Mouse (Mus musculus) forebrain, embryonic 14.5 days (tissue): Measurements from ENCODE around the gene Pnpla2. TPM values are rescaled to one million over a fixed set of nuclear protein-coding genes. Genes with fewer than 3 reads are reported as not detected.
A peak's percentile ranks its signal among the peaks of the same experiment; 100 is the strongest.

Experiments
- ATAC-seq: fragments of 200-750 bp; cut with Nextera tagmentation; 2 replicates; pipeline ENCODE4 v1.8.0; 2017; ENCODE audit warnings: mild to moderate bottlenecking, moderate library complexity
- DNase-seq: peaks from one replicate; pipeline ENCODE4 v3.0.0-alpha.2; 2015; ENCODE audit warnings: low spot score
- H3K27ac ChIP-seq: fragments of 300-500 bp; sonication (generic); 2 replicates; pipeline ENCODE4 v1.5.1; 2014; ENCODE audit warnings: low read depth, mild to moderate bottlenecking, control low read depth, low read length, moderate library complexity
- H3K27me3 ChIP-seq: fragments of 300-500 bp; sonication (generic); replicated peaks from 2 replicates; pipeline ENCODE4 v1.6.1; 2014; ENCODE audit warnings: low read length, control low read depth, mixed read lengths; ENCODE audit not compliant: control insufficient read depth, insufficient read depth
- H3K36me3 ChIP-seq: fragments of 300-500 bp; sonication (generic); 2 replicates; pipeline ENCODE4 v1.6.1; 2014; ENCODE audit warnings: low read length, control low read depth; ENCODE audit not compliant: control insufficient read depth, insufficient read depth
- H3K4me1 ChIP-seq: fragments of 300-500 bp; sonication (generic); 2 replicates; pipeline ENCODE4 v1.6.1; 2014; ENCODE audit warnings: antibody characterized with exemption, low read length, control low read depth; ENCODE audit not compliant: control insufficient read depth, insufficient read depth
- H3K4me2 ChIP-seq: fragments of 300-500 bp; sonication (generic); 2 replicates; pipeline ENCODE4 v1.6.1; 2014; ENCODE audit warnings: mild to moderate bottlenecking, control low read depth, low read length
- H3K4me3 ChIP-seq: fragments of 300-500 bp; sonication (generic); 2 replicates; pipeline ENCODE4 v1.5.1; 2014; ENCODE audit warnings: low read depth, low read length, control low read depth
- H3K9ac ChIP-seq: fragments of 300-500 bp; sonication (generic); 2 replicates; pipeline ENCODE4 v1.6.1; 2014; ENCODE audit warnings: mild to moderate bottlenecking, low read length, control low read depth, moderate library complexity
- H3K9me3 ChIP-seq: fragments of 300-500 bp; sonication (generic); replicated peaks from 2 replicates; pipeline ENCODE4 v1.6.1; 2016; ENCODE audit warnings: low read length, control low read depth, mixed read lengths; ENCODE audit not compliant: control insufficient read depth
- WGBS: fragments of 180-500 bp; shearing (Covaris S2); extraction: QIAGEN DNeasy Blood & Tissue Kit; methylation state at CpG from one replicate; pipeline ENCODE4 v1.1.7; 2014; 5-methylcytosine and 5-hydroxymethylcytosine counted together
- polyA plus RNA-seq: library from polyadenylated mRNA; unstranded; fragments of >200 nt; fragmentation: Nextera tagmentation; extraction: Ambion mirVana; gene quantifications from 2 replicates; pipeline ENCODE4 v1.2.1, GENCODE M21; 2014

The Pnpla2 gene
- polyA plus RNA-seq, 1 experiment from 2014 or later, result 16.3 TPM

DNA sequence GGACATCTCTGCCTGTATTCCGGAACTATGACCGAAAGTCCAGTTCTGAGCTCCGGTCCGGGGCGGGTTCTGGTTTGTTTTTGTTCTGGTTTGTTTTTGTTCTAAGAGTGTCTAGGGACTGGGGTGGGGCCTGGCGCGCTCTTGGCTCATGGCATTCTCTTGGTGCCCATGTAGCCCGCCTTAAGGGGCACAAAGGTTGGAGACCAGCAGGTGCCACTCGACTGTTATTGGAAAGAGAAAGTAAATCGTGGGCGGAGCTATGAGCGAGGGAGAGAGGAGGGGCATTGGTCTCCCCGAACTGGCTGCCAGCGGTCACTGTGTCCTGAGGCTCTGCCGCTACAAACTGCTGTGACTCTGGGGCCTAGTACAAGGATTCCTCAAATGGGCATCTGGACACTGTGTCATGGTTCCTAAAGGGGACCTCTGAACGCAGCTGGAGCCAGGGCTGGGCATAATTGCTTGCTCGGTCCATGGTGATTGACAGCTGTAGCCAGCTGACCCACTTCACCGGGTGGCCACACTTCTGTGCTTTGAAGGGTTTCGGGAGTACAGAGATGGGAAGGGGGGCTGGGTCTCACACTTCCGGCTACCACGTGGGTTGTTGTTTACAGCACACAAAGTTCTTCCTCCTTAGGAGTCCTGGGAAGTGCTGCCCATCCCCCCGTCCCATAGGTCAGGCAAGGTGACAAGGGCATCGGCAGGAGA lies 764 bp downstream of the Pnpla2 start:
- H3K4me1 ChIP-seq, result peaks cover 8% of the 10 kb centered on the region; the same call in 1 of the 2 replicates
- H3K27me3 ChIP-seq, result peaks cover 7% of the 10 kb centered on the region
- H3K9ac ChIP-seq, result peak overlapping the region; percentile 70
- peak overlapping the region; percentile 82 for H3K4me2 ChIP-seq
- H3K4me3 ChIP-seq, result peak overlapping the region; percentile 55
- H3K9me3 ChIP-seq, result no peaks in the 10 kb centered on the region
- peak overlapping the region; percentile 40; the same call in 1 of the 2 replicates for H3K27ac ChIP-seq
- peak; percentile 30 for ATAC-seq
- DNase-seq, result peak; percentile 68
- peaks cover 35% of the 10 kb centered on the region for H3K36me3 ChIP-seq
- 3% methylated on average over 23 of the region's 23 CpGs for WGBS

DNA sequence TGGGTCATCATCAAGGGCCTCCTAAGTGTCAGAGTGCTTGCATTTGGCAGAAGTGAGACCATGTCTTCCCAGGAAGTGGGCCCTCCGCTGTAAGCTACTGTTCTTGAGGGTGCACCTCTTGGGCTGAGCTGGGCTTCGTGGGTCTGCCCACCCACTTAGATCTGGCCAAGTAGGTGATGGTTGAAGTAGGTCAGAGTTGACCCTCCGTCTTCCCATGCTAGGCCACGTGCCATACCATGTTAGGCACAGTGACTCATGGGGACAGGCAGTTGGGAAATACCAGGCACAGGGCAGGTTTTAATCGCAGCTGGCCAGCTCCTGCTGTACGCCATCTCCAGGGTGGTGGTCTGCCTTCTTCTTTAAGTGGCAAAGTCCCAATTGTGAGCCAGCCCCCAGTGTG lies 1.7 kb downstream of the Pnpla2 start:
- H3K36me3 ChIP-seq, result peaks cover 25% of the 10 kb centered on the region
- H3K4me2 ChIP-seq, result peak overlapping the region; percentile 82; the same call in 1 of the 2 replicates
- no peak overlapping the region for H3K27ac ChIP-seq
- no peak overlapping the region for H3K9ac ChIP-seq
- no peak for ATAC-seq
- H3K4me1 ChIP-seq, result peaks cover 12% of the 10 kb centered on the region; the same call in 1 of the 2 replicates
- 90% methylated on average over 6 of the region's 6 CpGs for WGBS
- H3K4me3 ChIP-seq, result no peak overlapping the region
- H3K9me3 ChIP-seq, result no peaks in the 10 kb centered on the region
- DNase-seq, result no peak
- H3K27me3 ChIP-seq, result peaks cover 16% of the 10 kb centered on the region

DNA sequence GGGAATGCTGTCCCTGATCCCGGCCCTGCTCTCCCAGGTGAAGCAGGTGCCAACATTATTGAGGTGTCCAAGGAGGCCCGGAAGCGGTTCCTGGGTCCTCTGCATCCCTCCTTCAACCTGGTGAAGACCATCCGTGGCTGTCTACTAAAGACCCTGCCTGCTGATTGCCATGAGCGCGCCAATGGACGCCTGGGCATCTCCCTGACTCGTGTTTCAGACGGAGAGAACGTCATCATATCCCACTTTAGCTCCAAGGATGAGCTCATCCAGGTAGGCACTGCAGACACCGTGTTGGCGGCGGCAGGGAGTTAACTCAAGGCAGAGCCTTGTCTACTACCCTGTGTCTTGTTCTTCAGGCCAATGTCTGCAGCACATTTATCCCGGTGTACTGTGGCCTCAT lies 2.2 kb downstream of the Pnpla2 start:
- H3K4me1 ChIP-seq, result peaks cover 12% of the 10 kb centered on the region; the same call in 1 of the 2 replicates
- WGBS, result 93% methylated on average over 14 of the region's 14 CpGs
- ATAC-seq (no peak), DNase-seq (no peak)
- peaks cover 20% of the 10 kb centered on the region; the same call in 1 of the 2 replicates for H3K36me3 ChIP-seq
- no peaks in the 10 kb centered on the region for H3K9me3 ChIP-seq
- H3K27me3 ChIP-seq, result peaks cover 21% of the 10 kb centered on the region
- H3K4me3 ChIP-seq, result no peak overlapping the region
- H3K4me2 ChIP-seq, result no peak overlapping the region
- no peak overlapping the region for H3K9ac ChIP-seq
- H3K27ac ChIP-seq, result no peak overlapping the region

DNA sequence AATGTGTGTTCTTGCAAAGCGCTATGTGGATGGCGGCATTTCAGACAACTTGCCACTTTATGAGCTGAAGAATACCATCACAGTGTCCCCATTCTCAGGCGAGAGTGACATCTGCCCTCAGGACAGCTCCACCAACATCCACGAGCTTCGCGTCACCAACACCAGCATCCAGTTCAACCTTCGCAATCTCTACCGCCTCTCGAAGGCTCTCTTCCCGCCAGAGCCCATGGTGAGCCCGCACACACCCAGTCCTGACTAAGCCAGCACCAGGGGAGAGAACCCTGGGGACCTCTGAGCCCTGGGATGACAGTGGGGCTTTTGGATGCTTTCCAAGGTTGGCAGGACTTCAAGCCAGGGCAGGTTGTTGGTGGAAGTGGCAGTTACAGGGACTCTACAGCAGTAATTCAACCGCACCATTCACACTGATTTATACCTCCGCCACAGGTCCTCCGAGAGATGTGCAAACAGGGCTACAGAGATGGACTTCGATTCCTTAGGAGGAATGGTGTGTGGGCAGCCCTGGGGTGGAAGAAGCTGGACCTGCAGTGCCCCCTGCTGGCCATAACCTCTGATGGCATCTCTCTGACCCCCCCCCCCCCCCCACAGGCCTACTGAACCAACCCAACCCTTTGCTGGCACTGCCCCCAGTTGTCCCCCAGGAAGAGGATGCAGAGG lies 3.1 kb downstream of the Pnpla2 start:
- 71% methylated on average over 15 of the region's 15 CpGs for WGBS
- ATAC-seq, result no peak
- H3K9me3 ChIP-seq, result no peaks in the 10 kb centered on the region
- H3K27ac ChIP-seq, result no peak overlapping the region
- peaks cover 30% of the 10 kb centered on the region for H3K27me3 ChIP-seq
- no peak overlapping the region for H3K4me3 ChIP-seq
- H3K4me2 ChIP-seq, result no peak overlapping the region
- no peak overlapping the region for H3K9ac ChIP-seq
- no peak for DNase-seq
- peaks cover 15% of the 10 kb centered on the region; the same call in 1 of the 2 replicates for H3K36me3 ChIP-seq
- peaks cover 12% of the 10 kb centered on the region; the same call in 1 of the 2 replicates for H3K4me1 ChIP-seq

DNA sequence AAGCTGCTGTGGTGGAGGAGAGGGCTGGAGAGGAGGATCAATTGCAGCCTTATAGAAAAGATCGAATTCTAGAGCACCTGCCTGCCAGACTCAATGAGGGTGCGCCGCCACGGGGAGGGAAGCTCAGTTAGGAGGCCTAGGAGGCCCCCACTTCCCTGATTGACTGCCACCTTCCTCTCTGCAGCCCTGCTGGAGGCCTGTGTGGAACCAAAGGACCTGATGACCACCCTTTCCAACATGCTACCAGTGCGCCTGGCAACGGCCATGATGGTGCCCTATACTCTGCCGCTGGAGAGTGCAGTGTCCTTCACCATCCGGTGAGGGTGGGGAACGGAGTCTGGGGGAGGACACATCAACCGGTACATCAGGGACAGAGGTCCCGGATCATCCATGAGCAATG lies 3.7 kb downstream of the Pnpla2 start:
- 92% methylated on average over 11 of the region's 11 CpGs for WGBS
- ATAC-seq, result no peak
- H3K4me3 ChIP-seq, result no peak overlapping the region
- no peak for DNase-seq
- H3K9ac ChIP-seq, result no peak overlapping the region
- H3K36me3 ChIP-seq, result peaks cover 15% of the 10 kb centered on the region; the same call in 1 of the 2 replicates
- H3K4me2 ChIP-seq, result no peak overlapping the region
- peaks cover 12% of the 10 kb centered on the region; the same call in 1 of the 2 replicates for H3K4me1 ChIP-seq
- no peak overlapping the region for H3K27ac ChIP-seq
- peaks cover 36% of the 10 kb centered on the region for H3K27me3 ChIP-seq
- no peaks in the 10 kb centered on the region for H3K9me3 ChIP-seq

DNA sequence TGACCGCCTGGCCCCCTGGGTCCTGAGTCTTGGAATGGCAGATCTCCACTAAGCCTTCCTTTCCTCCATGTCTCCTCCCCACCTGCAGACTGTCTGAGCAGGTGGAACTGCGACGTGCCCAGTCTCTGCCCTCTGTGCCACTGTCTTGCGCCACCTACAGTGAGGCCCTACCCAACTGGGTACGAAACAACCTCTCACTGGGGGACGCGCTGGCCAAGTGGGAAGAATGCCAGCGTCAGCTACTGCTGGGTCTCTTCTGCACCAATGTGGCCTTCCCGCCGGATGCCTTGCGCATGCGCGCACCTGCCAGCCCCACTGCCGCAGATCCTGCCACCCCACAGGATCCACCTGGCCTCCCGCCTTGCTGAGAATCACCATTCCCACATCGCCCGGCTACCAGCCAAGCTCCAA lies 4.3 kb downstream of the Pnpla2 start:
- ATAC-seq (no peak), DNase-seq (no peak)
- no peak overlapping the region for H3K27ac ChIP-seq
- H3K4me3 ChIP-seq, result no peak overlapping the region
- H3K27me3 ChIP-seq, result peaks cover 42% of the 10 kb centered on the region
- 88% methylated on average over 17 of the region's 17 CpGs for WGBS
- no peak overlapping the region for H3K4me2 ChIP-seq
- no peak overlapping the region for H3K9ac ChIP-seq
- H3K9me3 ChIP-seq, result no peaks in the 10 kb centered on the region
- peaks cover 12% of the 10 kb centered on the region; the same call in 1 of the 2 replicates for H3K4me1 ChIP-seq
- H3K36me3 ChIP-seq, result peaks cover 15% of the 10 kb centered on the region; the same call in 1 of the 2 replicates

DNA sequence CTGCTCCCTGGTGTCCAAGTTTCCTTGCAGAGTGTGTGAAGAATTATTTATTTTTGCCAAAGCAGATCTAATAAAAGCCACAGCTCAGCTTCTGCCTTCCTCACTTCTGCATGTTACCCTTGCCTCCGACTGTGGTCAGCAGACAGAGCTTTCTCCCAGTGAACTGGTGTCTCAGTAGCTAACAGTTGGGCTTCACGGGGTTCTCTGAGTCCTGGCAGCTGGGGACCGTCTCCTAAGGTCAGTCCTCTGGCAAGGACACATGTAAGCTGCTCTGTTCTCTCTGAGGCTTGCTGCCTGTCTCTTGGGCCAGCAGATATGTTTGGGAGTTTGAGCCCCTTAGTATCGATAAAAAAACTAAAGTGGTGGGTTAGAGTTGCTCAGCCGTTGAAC lies 5.0 kb downstream of the Pnpla2 start:
- no peak overlapping the region for H3K9ac ChIP-seq
- peaks cover 49% of the 10 kb centered on the region for H3K27me3 ChIP-seq
- no peak overlapping the region for H3K4me2 ChIP-seq
- WGBS, result 79% methylated on average over 5 of the region's 5 CpGs
- H3K4me1 ChIP-seq, result peaks cover 12% of the 10 kb centered on the region; the same call in 1 of the 2 replicates
- H3K27ac ChIP-seq, result no peak overlapping the region
- H3K9me3 ChIP-seq, result no peaks in the 10 kb centered on the region
- DNase-seq (no peak), ATAC-seq (no peak)
- no peak overlapping the region for H3K4me3 ChIP-seq
- peaks cover 15% of the 10 kb centered on the region; the same call in 1 of the 2 replicates for H3K36me3 ChIP-seq

DNA sequence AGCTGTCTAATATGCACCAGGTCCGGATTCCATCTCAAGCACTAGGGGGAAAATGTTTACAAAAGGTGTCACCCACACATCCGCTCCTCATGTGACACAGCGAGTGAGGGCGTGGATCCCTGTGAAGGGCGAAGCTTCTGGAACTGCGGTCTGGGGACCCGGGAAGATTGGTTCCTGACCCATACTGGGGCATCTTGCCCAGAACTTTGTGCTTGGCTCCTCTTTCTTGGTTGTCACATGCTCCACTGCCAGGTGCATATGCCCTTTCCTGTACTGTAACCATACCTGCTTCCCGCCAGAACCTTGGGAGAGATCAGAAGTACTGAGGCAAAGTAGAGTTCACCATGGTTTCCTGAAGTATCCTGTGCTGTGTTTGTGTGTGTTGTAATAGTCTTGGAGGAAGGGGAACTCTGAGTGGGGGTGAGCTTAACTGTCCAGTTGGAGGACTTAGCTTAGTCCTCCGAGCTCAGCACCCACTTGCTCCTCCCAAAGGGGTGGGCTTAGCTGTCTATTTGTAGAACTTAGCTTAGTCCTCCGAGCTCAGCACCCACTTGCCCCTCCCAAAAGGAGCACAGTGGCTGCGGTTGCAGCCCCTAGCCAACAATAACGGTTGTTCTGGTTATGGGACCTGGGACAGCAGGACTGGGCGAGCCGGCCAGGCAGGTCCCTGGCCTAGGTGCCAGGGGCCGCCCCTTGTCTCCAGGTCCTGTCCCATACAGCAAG lies 5.6 kb downstream of the Pnpla2 start, which contains the start of gene Cracr2b:
Gene Cracr2b, plus strand, starts transcription at position 704 of the 723 bp plus-strand sequence.
- peaks cover 12% of the 10 kb centered on the region; the same call in 1 of the 2 replicates for H3K4me1 ChIP-seq
- ATAC-seq (no peak), DNase-seq (no peak)
- peaks cover 54% of the 10 kb centered on the region for H3K27me3 ChIP-seq
- H3K4me2 ChIP-seq, result peak within 1 kb of the TSS; percentile 50
- H3K27ac ChIP-seq, result no peak within 1 kb of the TSS
- peak within 1 kb of the TSS; percentile 27 for H3K4me3 ChIP-seq
- WGBS, result 74% methylated on average over 15 of the region's 15 CpGs
- peaks cover 15% of the 10 kb centered on the region; the same call in 1 of the 2 replicates for H3K36me3 ChIP-seq
- H3K9ac ChIP-seq, result peak within 1 kb of the TSS; percentile 48; the same call in 1 of the 2 replicates
- H3K9me3 ChIP-seq, result no peaks in the 10 kb centered on the region
